Mouse (Mus musculus): ENCODE measurements around the gene Ehmt2.

DNA sequence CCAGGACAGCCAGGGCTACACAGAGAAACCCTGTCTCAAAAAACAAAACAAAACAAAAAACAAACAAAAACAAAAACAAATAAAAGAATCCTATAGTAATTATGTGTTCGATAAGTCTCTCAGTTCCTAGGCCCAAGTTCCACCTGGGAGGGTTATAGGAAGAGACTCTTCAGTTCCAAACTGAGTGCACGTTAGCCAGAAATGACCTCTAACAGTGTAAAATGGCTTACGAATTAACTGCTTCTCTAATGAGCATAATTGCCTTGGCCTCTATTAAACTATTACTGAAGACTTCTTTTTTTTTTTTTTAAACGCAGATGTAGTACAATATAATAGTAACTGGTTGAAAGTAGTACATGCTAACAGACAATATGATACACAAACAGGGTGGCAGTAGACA lies 55.6 kb downstream of the Ehmt2 start:
- TF ChIP-seq GATA1 (IDR thresholded peaks at IDR 0.05; ENCODE audit: borderline replicate concordance, low read length) (no peak), FLI1 (IDR thresholded peaks at IDR 0.05; ENCODE audit: low read length) (no peak)

All from megakaryocyte, embryonic 14.5 days (primary cell).